Mouse (Mus musculus) megakaryocyte progenitor cell, adult 5-6 weeks (primary cell): ENCODE results near the gene Olfr1426. TPM values are rescaled to one million over a fixed set of nuclear protein-coding genes. Genes with fewer than 3 reads are reported as not detected.
"Not testable (repeated sequence)": the region's sequence is repeated elsewhere in the genome, so short reads cannot be mapped to it uniquely, and the experiment has no call there.

Source experiments
- ATAC-seq: replicated peaks from 2 replicates; pipeline ENCODE4 v1.8.0; 2016; ENCODE audit warnings: mild to moderate bottlenecking, moderate TSS enrichment, inconsistent platforms; ENCODE audit not compliant: poor library complexity
- total RNA-seq, 2 experiments: library from RNA; stranded (forward) in 1 of 2; stranded (reverse) in 1 of 2; fragments of 157-497, 149-512 nt in 1 of 2; fragments of 200-1000 nt in 1 of 2; gene quantifications; 2 replicates each; pipeline versions ENCODE4 v1.2.3 to v1.2.4; 2015 to 2017

The Olfr1426 gene
- total RNA-seq (2015) (not detected in 2 replicates), total RNA-seq (2017) (not detected in 2 replicates)

GRCm38 (mm10) chr19:12091913-12092312 lies at the start of gene Olfr1426:
Gene Olfr1426, minus strand, starts transcription at chr19:12092013.
- ATAC-seq: no peak

DNA sequence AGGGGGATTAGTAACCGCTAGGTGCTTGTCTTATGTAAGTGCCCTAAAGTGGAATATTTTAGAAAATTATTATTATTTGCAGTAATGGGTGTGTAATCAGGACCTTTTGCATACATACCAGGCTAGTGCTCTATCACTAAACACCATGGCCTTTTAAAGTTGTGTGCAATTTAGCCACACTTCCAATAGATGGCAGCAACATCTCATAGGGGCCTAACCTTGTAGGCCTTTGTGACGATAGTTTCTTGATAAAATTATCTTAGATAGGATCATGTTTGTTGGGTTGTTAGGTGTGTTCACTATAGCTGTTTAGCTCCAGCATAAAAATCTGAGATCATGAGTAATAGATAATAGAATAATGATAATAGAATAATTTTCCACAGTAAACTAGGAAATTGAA lies 42.5 kb upstream of the Olfr1426 start:
- peak; percentile 83 for ATAC-seq

DNA sequence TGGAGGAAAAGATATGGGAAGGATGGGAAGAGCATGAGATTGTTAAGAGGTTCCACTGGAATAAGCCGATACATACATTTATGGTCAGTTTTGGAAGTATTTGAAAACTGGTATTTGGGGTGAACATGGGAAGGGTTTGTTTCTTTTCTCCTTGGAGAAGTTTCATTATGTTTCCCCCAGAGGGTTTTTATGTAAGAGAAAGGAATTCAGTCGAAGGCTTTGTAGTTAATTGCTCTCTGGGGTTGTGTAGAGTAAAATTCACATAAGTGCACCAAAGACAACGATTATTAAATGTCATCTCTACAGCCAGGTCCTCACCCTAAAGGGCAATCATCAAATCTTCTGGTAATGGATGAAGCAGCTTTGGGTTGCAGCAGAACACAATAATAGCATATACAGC lies 31.3 kb upstream of the Olfr1426 start, which contains the start of gene Olfr76:
TSS of gene Olfr76 (minus strand) at position 101 of the 400 bp plus-strand sequence.
- no peak for ATAC-seq

- ATAC-seq: no peak
These were observed 24.7 kb upstream of the Olfr1426 start for GRCm38 (mm10) chr19:12116464-12116863.

GRCm38 (mm10) chr19:12115797-12116196 lies 24.0 kb upstream of the Olfr1426 start, which contains the start of gene Olfr1428:
Gene Olfr1428, minus strand, starts transcription at chr19:12115897.
- ATAC-seq: no peak

GRCm38 (mm10) chr19:12113807-12114206 lies 22.0 kb upstream of the Olfr1426 start:
- ATAC-seq: no peak

GRCm38 (mm10) chr19:12104541-12104940 lies 12.7 kb upstream of the Olfr1426 start:
- no peak for ATAC-seq

DNA sequence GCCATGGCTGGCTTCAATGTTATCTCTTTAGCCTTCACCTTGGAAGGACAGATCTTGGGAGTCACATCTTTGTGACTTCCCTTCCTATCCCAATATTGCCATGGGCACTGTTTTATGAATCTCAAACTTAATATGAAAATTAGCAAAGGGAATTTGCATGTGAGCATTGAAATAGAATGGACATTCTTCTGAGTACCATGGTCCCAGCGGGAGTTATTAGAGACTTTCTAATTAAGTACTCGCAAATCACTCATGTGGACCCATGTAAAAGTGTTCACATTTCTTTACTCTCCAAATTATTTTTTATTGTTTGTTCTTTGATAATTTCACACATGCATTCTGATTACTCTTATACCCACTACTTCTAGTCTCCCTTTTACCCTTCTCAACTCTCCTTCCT lies 11.4 kb upstream of the Olfr1426 start, which contains the start of gene Olfr1427:
TSS of gene Olfr1427 (minus strand) at position 101 of the 400 bp plus-strand sequence.
- no peak for ATAC-seq

DNA sequence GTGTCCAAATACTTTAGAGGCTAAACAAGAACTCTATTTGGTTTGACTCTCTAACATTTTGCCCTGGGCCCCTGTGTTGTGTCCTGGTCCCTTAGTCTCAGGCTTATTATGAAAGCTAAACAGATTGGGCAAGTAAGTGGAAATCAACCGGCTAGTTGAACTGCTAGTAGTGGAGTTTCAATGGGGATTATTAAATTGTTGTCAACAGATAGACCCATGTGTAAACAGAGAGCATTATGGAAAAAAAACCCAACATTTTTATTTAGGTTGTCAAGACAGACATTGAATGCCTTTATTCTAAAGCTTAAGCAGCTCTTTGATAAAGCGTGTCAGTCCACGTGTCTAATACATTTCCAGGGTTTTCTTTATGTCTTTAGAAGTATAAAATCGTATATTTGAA lies 14.2 kb downstream of the Olfr1426 start, which contains the start of gene Olfr1425:
TSS of gene Olfr1425 (minus strand) at position 101 of the 400 bp plus-strand sequence.
- not testable (repeated sequence) for ATAC-seq

DNA sequence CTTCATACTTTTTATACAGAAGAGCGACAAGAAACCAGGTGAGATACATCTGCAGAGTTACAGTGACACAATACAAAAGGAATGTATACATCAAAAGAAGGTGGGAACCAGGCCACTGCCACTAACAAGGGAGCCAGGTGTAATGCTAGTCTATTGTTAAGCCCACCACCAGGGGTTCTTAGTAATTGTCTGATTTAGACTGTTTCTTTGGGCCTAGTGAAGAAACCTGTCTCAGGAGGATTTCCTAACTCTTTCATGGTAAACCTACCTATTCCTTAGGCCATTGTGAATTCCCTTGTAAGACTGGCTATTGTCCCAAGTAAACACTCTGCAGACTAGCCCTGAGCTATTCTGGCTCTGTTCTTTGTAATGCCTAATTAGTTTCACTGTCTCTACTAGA lies 22.3 kb downstream of the Olfr1426 start:
- not testable (repeated sequence) for ATAC-seq

DNA sequence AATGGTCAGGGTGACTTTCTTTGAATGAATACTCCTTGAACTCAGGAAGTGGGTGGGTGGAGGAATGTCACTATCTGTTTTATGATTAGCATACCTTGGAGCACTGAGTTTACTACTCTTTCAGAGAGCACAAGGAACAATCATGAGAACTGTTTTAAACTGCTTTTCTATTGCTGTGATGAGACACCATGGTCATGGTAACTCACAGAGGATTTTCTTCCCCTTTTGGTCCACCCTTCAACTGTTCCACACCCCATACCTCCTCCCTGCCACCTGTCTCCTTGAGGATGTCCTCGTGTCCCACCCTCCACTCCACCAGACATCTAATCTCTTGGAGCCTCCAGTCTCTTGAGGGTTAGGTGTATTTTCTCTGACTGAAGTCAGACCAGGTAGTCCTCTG lies 24.0 kb downstream of the Olfr1426 start:
- not testable (repeated sequence) for ATAC-seq

DNA sequence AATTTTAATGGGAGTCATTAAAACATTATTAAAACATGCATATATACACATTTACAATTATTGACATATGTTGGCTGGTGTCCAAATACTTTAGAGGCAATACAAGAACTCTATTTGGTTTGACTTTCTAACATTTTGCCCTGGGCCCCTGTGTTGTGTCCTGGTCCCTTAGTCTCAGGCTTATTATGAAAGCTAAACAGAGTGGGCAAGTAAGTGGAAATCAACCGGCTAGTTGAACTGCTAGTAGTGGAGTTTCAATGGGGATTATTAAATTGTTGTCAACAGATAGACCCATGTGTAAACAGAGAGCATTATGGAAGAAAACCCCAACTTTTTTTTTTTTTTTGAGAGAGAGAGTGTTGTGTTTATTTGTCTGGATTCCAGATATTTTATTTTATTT lies 29.2 kb downstream of the Olfr1426 start, which contains the start of gene Olfr1424:
TSS of gene Olfr1424 (minus strand) at position 101 of the 400 bp plus-strand sequence.
- ATAC-seq: not testable (repeated sequence)

DNA sequence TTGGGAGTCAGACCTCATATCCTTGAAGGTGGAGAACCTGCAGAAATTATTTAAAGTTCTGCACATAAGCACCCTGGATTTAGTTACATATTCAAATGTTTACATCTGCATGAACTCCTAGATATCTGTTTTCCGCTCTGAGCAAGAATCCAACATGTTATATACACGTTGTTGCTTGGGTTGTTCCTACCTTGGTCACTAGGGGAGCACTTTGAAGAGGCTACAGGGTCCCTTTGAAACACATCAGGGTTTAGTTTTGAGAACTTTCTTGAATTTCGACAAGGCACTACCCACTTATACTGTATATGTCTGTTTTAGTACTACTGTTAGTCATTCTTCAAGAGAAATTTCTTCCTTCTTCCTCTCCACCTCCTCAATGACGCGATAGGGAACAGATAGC lies 48.6 kb downstream of the Olfr1426 start:
- ATAC-seq: no peak

DNA sequence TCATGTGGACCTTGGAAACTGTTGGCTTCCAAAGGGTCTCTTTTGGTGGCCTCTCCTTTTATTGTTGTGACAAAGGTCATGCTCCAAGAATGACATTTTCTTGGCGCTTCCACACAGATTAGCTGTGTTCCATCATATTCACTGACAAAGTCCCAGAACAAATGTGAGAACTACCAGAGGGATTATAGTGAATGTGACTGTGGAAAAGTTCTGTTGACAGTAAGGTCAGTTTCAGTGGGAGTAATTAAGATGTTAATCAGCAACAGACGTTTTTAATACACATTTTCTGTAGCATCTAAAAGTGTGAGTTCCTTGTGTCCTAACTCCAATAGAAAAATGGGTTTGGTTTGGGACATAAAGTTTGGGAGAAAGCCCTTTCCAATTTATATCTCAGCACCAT lies 50.6 kb downstream of the Olfr1426 start, which contains the start of gene Olfr1423:
TSS of gene Olfr1423 (minus strand) at position 101 of the 400 bp plus-strand sequence.
- no peak for ATAC-seq

DNA sequence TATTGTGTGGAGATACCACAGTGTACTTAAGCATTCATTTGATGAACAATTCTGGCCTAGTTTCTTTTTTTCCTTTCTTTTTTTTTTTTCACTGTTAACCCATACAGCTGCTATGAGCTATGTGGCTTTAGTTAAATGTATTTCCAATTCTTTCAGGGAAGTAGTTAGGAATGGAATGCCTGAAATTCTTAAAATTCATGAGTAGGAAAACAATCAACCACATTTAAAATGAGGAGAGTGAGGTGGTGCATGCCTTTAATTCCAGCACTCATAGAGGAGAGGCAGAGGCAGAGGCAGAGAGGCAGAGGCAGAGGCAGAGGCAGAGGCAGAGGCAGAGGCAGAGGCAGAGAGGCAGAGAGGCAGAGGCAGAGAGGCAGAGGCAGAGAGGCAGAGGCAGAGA lies 54.1 kb downstream of the Olfr1426 start:
- ATAC-seq: no peak

Other genes with a start within 250 kb of the Olfr1426 start
- gene Olfr1418, start 230.9 kb downstream of the Olfr1426 start, total RNA-seq (2015): not detected in 2 replicates
- gene Olfr1418, start 230.9 kb downstream of the Olfr1426 start, total RNA-seq (2017): not detected in 2 replicates
- not detected in 2 replicates for gene Olfr1419, start 216.9 kb downstream of the Olfr1426 start, total RNA-seq (2015)
- gene Olfr1419, start 216.9 kb downstream of the Olfr1426 start, total RNA-seq (2017): not detected in 2 replicates
- not detected in 2 replicates for gene Olfr1420, start 205.4 kb downstream of the Olfr1426 start, total RNA-seq (2015)
- gene Olfr1420, start 205.4 kb downstream of the Olfr1426 start, total RNA-seq (2017): not detected in 2 replicates
- 40.1 and 41.7 TPM in 2 replicates for gene Patl1, start 179.6 kb downstream of the Olfr1426 start, total RNA-seq (2015)
- gene Patl1, start 179.6 kb downstream of the Olfr1426 start, total RNA-seq (2017): 11.6 and 12.0 TPM in 2 replicates
- 35.3 and 40.5 TPM in 2 replicates for gene Osbp, start 126.1 kb downstream of the Olfr1426 start, total RNA-seq (2015)
- 42.1 and 50.8 TPM in 2 replicates for gene Osbp, start 126.1 kb downstream of the Olfr1426 start, total RNA-seq (2017)
- 0.07 TPM in 1 of 2 replicates, not detected in the other for gene Olfr1423, start 50.7 kb downstream of the Olfr1426 start, total RNA-seq (2015)
- gene Olfr1423, start 50.7 kb downstream of the Olfr1426 start, total RNA-seq (2017): not detected in 2 replicates
- gene Olfr1424, start 29.3 kb downstream of the Olfr1426 start, total RNA-seq (2015): not detected in 2 replicates
- gene Olfr1424, start 29.3 kb downstream of the Olfr1426 start, total RNA-seq (2017): not detected in 2 replicates
- gene Olfr1425, start 14.3 kb downstream of the Olfr1426 start, total RNA-seq (2015): not detected in 2 replicates
- not detected in 2 replicates for gene Olfr1425, start 14.3 kb downstream of the Olfr1426 start, total RNA-seq (2017)
- gene Olfr1427, start 11.3 kb upstream of the Olfr1426 start, total RNA-seq (2015): not detected in 2 replicates
- gene Olfr1427, start 11.3 kb upstream of the Olfr1426 start, total RNA-seq (2017): not detected in 2 replicates
- not detected in 2 replicates for gene Olfr1428, start 23.9 kb upstream of the Olfr1426 start, total RNA-seq (2015)
- gene Olfr1428, start 23.9 kb upstream of the Olfr1426 start, total RNA-seq (2017): not detected in 2 replicates
- gene Olfr76, start 31.2 kb upstream of the Olfr1426 start, total RNA-seq (2015): not detected in 2 replicates
- gene Olfr76, start 31.2 kb upstream of the Olfr1426 start, total RNA-seq (2017): not detected in 2 replicates
- gene Olfr1555-ps1, start 78.1 kb upstream of the Olfr1426 start, total RNA-seq (2015): not detected in 2 replicates
- gene Olfr1555-ps1, start 78.1 kb upstream of the Olfr1426 start, total RNA-seq (2017): not detected in 2 replicates
- not detected in 2 replicates for gene Olfr1431, start 108.6 kb upstream of the Olfr1426 start, total RNA-seq (2015)
- not detected in 2 replicates for gene Olfr1431, start 108.6 kb upstream of the Olfr1426 start, total RNA-seq (2017)
- not detected in 2 replicates for gene Olfr1432, start 140.6 kb upstream of the Olfr1426 start, total RNA-seq (2015)
- not detected in 2 replicates for gene Olfr1432, start 140.6 kb upstream of the Olfr1426 start, total RNA-seq (2017)
- not detected in 2 replicates for gene Olfr262, start 149.6 kb upstream of the Olfr1426 start, total RNA-seq (2015)
- not detected in 2 replicates for gene Olfr262, start 149.6 kb upstream of the Olfr1426 start, total RNA-seq (2017)
- not detected in 2 replicates for gene Olfr235, start 169.0 kb upstream of the Olfr1426 start, total RNA-seq (2015)
- gene Olfr235, start 169.0 kb upstream of the Olfr1426 start, total RNA-seq (2017): not detected in 2 replicates
- gene Olfr1434, start 187.8 kb upstream of the Olfr1426 start, total RNA-seq (2015): not detected in 2 replicates
- gene Olfr1434, start 187.8 kb upstream of the Olfr1426 start, total RNA-seq (2017): not detected in 2 replicates
- not detected in 2 replicates for gene Olfr1436, start 207.1 kb upstream of the Olfr1426 start, total RNA-seq (2015)
- not detected in 2 replicates for gene Olfr1436, start 207.1 kb upstream of the Olfr1426 start, total RNA-seq (2017)
- gene Olfr1437, start 233.1 kb upstream of the Olfr1426 start, total RNA-seq (2015): not detected in 2 replicates
- gene Olfr1437, start 233.1 kb upstream of the Olfr1426 start, total RNA-seq (2017): not detected in 2 replicates
- gene Olfr1438-ps1, start 243.9 kb upstream of the Olfr1426 start, total RNA-seq (2015): not detected in 2 replicates
- not detected in 2 replicates for gene Olfr1438-ps1, start 243.9 kb upstream of the Olfr1426 start, total RNA-seq (2017)